Comparison of ENCODE assay signal across 7 mouse cellular contexts in genomic region chr4:135175406-135176120, GRCm38 (mm10). TPM values are rescaled to one million over a fixed set of nuclear protein-coding genes. Genes with fewer than 3 reads are reported as not detected.
DNase-seq lines count a peak whose midpoint lies in the region; TF ChIP-seq lines count a peak whose summit lies in the region.

No protein-coding gene starts in this region.

- peak; percentile 21 for DNase-seq in R1 (ENCODE audit: low read depth, low spot score)
- peak; percentile 23 to 32 for DNase-seq in heart, postnatal 14 days
- DNase-seq in lung, postnatal 10 days = peak; percentile 77
- DNase-seq in thymus, postnatal 36 days = no peak
- no peak for DNase-seq in layer of hippocampus, adult 8-10 months (ENCODE audit: low spot score in 2 of 2)
- DNase-seq in layer of hippocampus, postnatal 25 days (ENCODE audit: extremely low spot score in 1 of 2, low spot score in 1 of 2) = no peak

- no peaks in the 10 kb centered on the region for H3K27me3 ChIP-seq in ES-Bruce4 (ENCODE audit: control insufficient read depth, insufficient read depth, low read length, poor library complexity, severe bottlenecking)

- H3K4me3 ChIP-seq in ES-Bruce4 (ENCODE audit: low read depth, low read length) = peak overlapping the region; percentile 42

- H3K27ac ChIP-seq in ES-Bruce4 (ENCODE audit: insufficient read depth, low read length) = no peak overlapping the region

- no peaks in the 10 kb centered on the region for H3K4me1 ChIP-seq in ES-Bruce4 (ENCODE audit: control insufficient read depth, insufficient read depth, low read length)

- no peaks in the 10 kb centered on the region for H3K9me3 ChIP-seq in ES-Bruce4 (replicated peaks; ENCODE audit: control insufficient read depth, insufficient read depth, low read length, poor library complexity, severe bottlenecking)

- TF ChIP-seq POLR2A in ES-Bruce4 (IDR thresholded peaks at IDR 0.05; ENCODE audit: insufficient read depth, low read length) = no peak

- no peak for TF ChIP-seq CTCF in ES-Bruce4 (IDR thresholded peaks at IDR 0.05; ENCODE audit: low read depth, low read length)

- H3K36me3 ChIP-seq in ES-Bruce4 (ENCODE audit: control insufficient read depth, insufficient read depth, low read length, poor library complexity, severe bottlenecking) = no peaks in the 10 kb centered on the region

- TF ChIP-seq EP300 in ES-Bruce4 (IDR thresholded peaks at IDR 0.05; ENCODE audit: insufficient read depth, low read depth, low read length) = no peak

- intact Hi-C loops in heart, postnatal 14 days (cut with DNase I) = no loop called here

- peak overlapping the region; percentile 49 for H3K9ac ChIP-seq in ES-Bruce4 (ENCODE audit: low read depth, poor library complexity, severe bottlenecking)

RNA-seq across cellular contexts. Expression of gene Runx3, which starts 55.1 kb away (rescaled TPM):
- 0.76 and 1.1 TPM in 2 replicates for polyA plus RNA-seq in ES-Bruce4 (2011; ENCODE audit: insufficient read depth, insufficient read length, low read depth, missing spikeins)
- 1 to 10 TPM in 1 of 2 experiments, under 1 TPM in 1; 0.72 to 2.4 TPM for total RNA-seq in heart, postnatal 14 days (2021)
- total RNA-seq in layer of hippocampus, adult 8-10 months (2022) = under 1 TPM in 2 of 4 experiments, not detected in 2; 0.78 to 0.89 TPM
- total RNA-seq in layer of hippocampus, postnatal 25 days (2021) = not detected

Comparison
In these comparisons a context has a peak if more than half of its experiments do, and no peak if none do; other contexts are left out.
1. DNase-seq: peak in R1 (single experiment), heart, postnatal 14 days (2 of 2) and lung, postnatal 10 days (single experiment); none in thymus, postnatal 36 days (0 of 2), layer of hippocampus, adult 8-10 months (0 of 2) and layer of hippocampus, postnatal 25 days (0 of 2).